Comparison of ENCODE assay signal across 9 mouse cellular contexts in the genomic region with DNA sequence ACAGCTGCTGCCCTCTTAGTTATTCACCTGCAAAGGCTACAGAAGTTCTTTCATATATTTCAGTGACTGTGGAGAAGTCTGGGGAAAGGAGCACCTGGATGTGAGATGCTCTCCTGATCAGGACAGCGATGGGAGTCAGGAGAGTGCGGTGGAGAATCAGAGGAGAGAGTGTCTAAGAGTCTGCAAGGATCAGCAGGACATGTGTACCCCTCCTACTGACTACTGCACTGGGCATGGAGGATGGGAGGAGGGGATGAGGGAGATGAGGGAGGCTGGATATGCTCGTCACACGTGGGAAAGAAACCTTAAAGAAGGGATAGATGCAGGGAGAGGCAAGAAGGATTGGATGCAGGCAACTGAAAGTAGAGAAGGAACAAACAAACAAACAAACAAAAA.
A peak's percentile ranks its signal among the peaks of the same experiment; 100 is the strongest.
DNase-seq lines count a peak whose midpoint lies in the region; ATAC-seq and TF ChIP-seq lines count a peak whose summit lies in the region.
"Had no signal": no experiment of that assay in that cellular context is flagged by ENCODE, and none has a peak within 500 bp of the region (broad histone marks: within the 10 kb centered on the region; RNA-seq: fewer than 3 reads in every experiment).

No protein-coding gene starts in this region.

- no peak overlapping the region for H3K9ac ChIP-seq in heart, embryonic 14.5 days (ENCODE audit: low read length)
- no peak overlapping the region for H3K9ac ChIP-seq in hindbrain, embryonic 11.5 days (ENCODE audit: low read depth, low read length)
- H3K9ac ChIP-seq in midbrain, embryonic 11.5 days (ENCODE audit: low read length): peak overlapping the region; percentile 59; the same call in 1 of the 2 replicates
- H3K9ac ChIP-seq: liver, embryonic 14.5 days had no signal

- in situ Hi-C loops in Patski (cut with MboI; ENCODE audit: low pct_unique_long_range_greater_than_20kb): no loop called here

- ATAC-seq in heart, embryonic 14.5 days (ENCODE audit: insufficient number of reproducible peaks, insufficient read depth, low FRiP score, low read depth): no peak
- peak; percentile 15 for ATAC-seq in Patski
- ATAC-seq in hindbrain, embryonic 11.5 days (ENCODE audit: low FRiP score): peak; percentile 34; the same call in 1 of the 2 replicates
- peak; percentile 47 for ATAC-seq in midbrain, embryonic 11.5 days (ENCODE audit: low FRiP score)

- H3K4me2 ChIP-seq in heart, embryonic 14.5 days (ENCODE audit: low read length): peak overlapping the region; percentile 73
- peak overlapping the region; percentile 31 for H3K4me2 ChIP-seq in hindbrain, embryonic 11.5 days (replicated peaks; ENCODE audit: low read depth, low read length)
- peak overlapping the region; percentile 58 for H3K4me2 ChIP-seq in midbrain, embryonic 11.5 days

- WGBS in heart, embryonic 14.5 days: 36% methylated on average over 4 of the region's 4 CpGs
- WGBS in hindbrain, embryonic 11.5 days: 24% methylated on average over 4 of the region's 4 CpGs
- whole genome bisulfite sequencing in midbrain, embryonic 11.5 days: 23% methylated on average over 4 of the region's 4 CpGs

- CTCF ChIA-PET in Patski (lab: Charles Lee): interaction anchor here (1.0 kb wide), 1 partner anchor 62 kb away, joined by 3 read pairs; no protein-coding TSS in a partner anchor

- peak overlapping the region in 1 of 2 experiments; percentile 30; a peak in 1 of 4 replicates for H3K4me3 ChIP-seq in heart, embryonic 14.5 days (ENCODE audit: control insufficient read depth in 1 of 2, insufficient read depth in 1 of 2, low read depth in 1 of 2, low read length in 2 of 2)
- H3K4me3 ChIP-seq in hindbrain, embryonic 11.5 days (ENCODE audit: low read depth, low read length): no peak overlapping the region
- H3K4me3 ChIP-seq in midbrain, embryonic 11.5 days (ENCODE audit: low read depth, low read length): no peak overlapping the region
- H3K4me3 ChIP-seq in gastrocnemius, adult 2 months: no peak overlapping the region

- no peak for TF ChIP-seq CTCF in Patski (IDR thresholded peaks at IDR 0.05)
- TF ChIP-seq CTCF in gastrocnemius, adult 2 months (IDR thresholded peaks at IDR 0.05): no peak

- POLR2A ChIA-PET in Patski (lab: Charles Lee): no interaction called here

- intact Hi-C loops in heart, postnatal 25 days (cut with DNase I): no loop called here
- intact Hi-C loops in gastrocnemius, adult 2 months (cut with DNase I): no loop called here

- peaks cover 6 to 18% of the 10 kb centered on the region in 2 experiments; a peak in 3 of 4 replicates for H3K4me1 ChIP-seq in heart, embryonic 14.5 days (ENCODE audit: control insufficient read depth in 2 of 2, insufficient read depth in 2 of 2, low read length in 2 of 2)
- H3K4me1 ChIP-seq in hindbrain, embryonic 11.5 days (replicated peaks; ENCODE audit: control insufficient read depth, insufficient read depth, low read length): peaks cover 10% of the 10 kb centered on the region; the same call in 1 of the 2 replicates
- H3K4me1 ChIP-seq in midbrain, embryonic 11.5 days (ENCODE audit: control insufficient read depth, insufficient read depth, low read length): peaks cover 12% of the 10 kb centered on the region

- H3K27ac ChIP-seq in heart, embryonic 14.5 days (replicated peaks in 1 of 2; ENCODE audit: control insufficient read depth in 1 of 2, insufficient read depth in 1 of 2, low read depth in 2 of 2, low read length in 2 of 2): no peak overlapping the region
- peak overlapping the region; percentile 12 for H3K27ac ChIP-seq in hindbrain, embryonic 11.5 days (ENCODE audit: low read depth, low read length)
- H3K27ac ChIP-seq in midbrain, embryonic 11.5 days (ENCODE audit: low read depth, low read length): peak overlapping the region; percentile 2; the same call in 1 of the 2 replicates
- H3K27ac ChIP-seq in gastrocnemius, adult 2 months: no peak overlapping the region
- H3K27ac ChIP-seq: liver, embryonic 14.5 days had no signal

- peaks cover 5% of the 10 kb centered on the region; the same call in 1 of the 2 replicates for H3K9me3 ChIP-seq in heart, embryonic 14.5 days (ENCODE audit: control insufficient read depth, low read length)
- H3K9me3 ChIP-seq in hindbrain, embryonic 11.5 days (ENCODE audit: control insufficient read depth, low read length): no peaks in the 10 kb centered on the region
- H3K9me3 ChIP-seq in midbrain, embryonic 11.5 days (ENCODE audit: control insufficient read depth, low read length): no peaks in the 10 kb centered on the region

- no peaks in the 10 kb centered on the region for H3K36me3 ChIP-seq in heart, embryonic 14.5 days (ENCODE audit: control insufficient read depth, insufficient read depth, low read length)
- H3K36me3 ChIP-seq in hindbrain, embryonic 11.5 days (ENCODE audit: control insufficient read depth, insufficient read depth, low read length): no peaks in the 10 kb centered on the region
- H3K36me3 ChIP-seq in midbrain, embryonic 11.5 days (ENCODE audit: control insufficient read depth, insufficient read depth, low read length): no peaks in the 10 kb centered on the region

- no peaks in the 10 kb centered on the region for H3K27me3 ChIP-seq in heart, embryonic 14.5 days (ENCODE audit: control insufficient read depth, insufficient read depth, low read length)
- H3K27me3 ChIP-seq in Patski: no peaks in the 10 kb centered on the region
- no peaks in the 10 kb centered on the region for H3K27me3 ChIP-seq in hindbrain, embryonic 11.5 days (ENCODE audit: control insufficient read depth, insufficient read depth, low read length)
- H3K27me3 ChIP-seq in midbrain, embryonic 11.5 days (ENCODE audit: control insufficient read depth, insufficient read depth, low read length): no peaks in the 10 kb centered on the region

- no peak for DNase-seq in heart, postnatal 25 days (ENCODE audit: low spot score)
- DNase-seq in Patski (ENCODE audit: low read depth, low spot score): no peak
- no peak for DNase-seq in hindbrain, embryonic 11.5 days (ENCODE audit: low spot score)
- no peak for DNase-seq in midbrain, embryonic 11.5 days (ENCODE audit: low spot score, missing footprints)
- no peak for DNase-seq in gastrocnemius, adult 2 months
- DNase-seq in right cerebral cortex, adult 18-20 months: no peak
- DNase-seq in adrenal gland, postnatal 36 days: no peak

Comparison
In these comparisons a context has a peak if more than half of its experiments do, and no peak if none do; other contexts are left out.
1. H3K27ac ChIP-seq: peak in hindbrain, embryonic 11.5 days (single experiment) and midbrain, embryonic 11.5 days (single experiment); none in heart, embryonic 14.5 days (0 of 2) and gastrocnemius, adult 2 months (single experiment).
2. Peak in every context shown above with its lines, with median percentiles within 50 percentile points of each other: H3K4me2 ChIP-seq.